Mouse (Mus musculus) intestine, postnatal 0 days (tissue): ENCODE results near the gene Ifrd2. TPM values are rescaled to one million over a fixed set of nuclear protein-coding genes. Genes with fewer than 3 reads are reported as not detected.

Source experiments
- ATAC-seq: fragments of 200-750 bp; cut with Nextera tagmentation; 2 replicates; pipeline ENCODE4 v1.8.0; 2017; ENCODE audit warnings: mild to moderate bottlenecking, moderate TSS enrichment, moderate library complexity
- H3K27ac ChIP-seq: fragments of 300-500 bp; sonication (generic); 2 replicates; pipeline ENCODE4 v1.5.1; 2014; ENCODE audit warnings: mild to moderate bottlenecking, low read depth, low read length, moderate library complexity
- H3K27me3 ChIP-seq: fragments of 300-500 bp; sonication (generic); replicated peaks from 2 replicates; pipeline ENCODE4 v1.6.1; 2014; ENCODE audit warnings: low read length, mixed read lengths; ENCODE audit not compliant: control insufficient read depth, insufficient read depth
- H3K36me3 ChIP-seq: fragments of 300-500 bp; sonication (generic); 2 replicates; pipeline ENCODE4 v1.6.1; 2014; ENCODE audit warnings: mild to moderate bottlenecking, moderate library complexity; ENCODE audit not compliant: control insufficient read depth, insufficient read depth
- H3K4me1 ChIP-seq: fragments of 300-500 bp; sonication (generic); replicated peaks from 2 replicates; pipeline ENCODE4 v1.6.1; 2014; ENCODE audit warnings: antibody characterized with exemption, low read length, mixed read lengths; ENCODE audit not compliant: control insufficient read depth, insufficient read depth
- H3K4me2 ChIP-seq: fragments of 300-500 bp; sonication (generic); replicated peaks from 2 replicates; pipeline ENCODE4 v1.6.1; 2014; ENCODE audit warnings: low read depth, mild to moderate bottlenecking, moderate library complexity
- H3K4me3 ChIP-seq: fragments of 300-500 bp; sonication (generic); 2 replicates; pipeline ENCODE4 v1.5.1; 2014; ENCODE audit warnings: low read depth, low read length
- H3K9ac ChIP-seq: fragments of 300-500 bp; sonication (generic); 2 replicates; pipeline ENCODE4 v1.6.1; 2014; ENCODE audit warnings: mild to moderate bottlenecking, low read depth, low read length
- H3K9me3 ChIP-seq: fragments of 300-500 bp; sonication (generic); 2 replicates; pipeline ENCODE4 v1.6.1; 2016; ENCODE audit warnings: mixed run types; ENCODE audit not compliant: control insufficient read depth
- CTCF ChIP-seq: sonication (generic); IDR thresholded peaks from 2 replicates; pipeline ENCODE4 v1.5.1; 2016; ENCODE audit warnings: low read depth, mild to moderate bottlenecking, control low read depth, antibody characterized with exemption, moderate library complexity
- WGBS: fragments of 180-500 bp; shearing (Covaris S2); extraction: QIAGEN DNeasy Blood & Tissue Kit; methylation state at CpG from one replicate; pipeline ENCODE4 v1.1.7; 2014; 5-methylcytosine and 5-hydroxymethylcytosine counted together
- polyA plus RNA-seq: library from polyadenylated mRNA; unstranded; fragments of >200 nt; fragmentation: Nextera tagmentation; extraction: Ambion mirVana; gene quantifications from 2 replicates; pipeline ENCODE4 v1.2.1, GENCODE M21; 2015

The Ifrd2 gene
- polyA plus RNA-seq, 1 experiment from 2014 or later = 36.9 TPM

GRCm38 (mm10) chr9:107541474-107542351 is 45.7 kb upstream of the Ifrd2 start, which contains the start of the genes Cyb561d2 and Nprl2:
Gene Cyb561d2, minus strand, starts transcription at chr9:107542193.
Gene Nprl2, plus strand, starts transcription at chr9:107542226.
- no peak; the same call in 1 of the 2 replicates for TF ChIP-seq CTCF
- no peaks in the 10 kb centered on the region for H3K27me3 ChIP-seq
- peak within 1 kb of the TSS; percentile 57 for H3K9ac ChIP-seq
- peaks cover 1% of the 10 kb centered on the region for H3K4me1 ChIP-seq
- H3K4me3 ChIP-seq = peak within 1 kb of the TSS; percentile 69
- H3K4me2 ChIP-seq = peak within 1 kb of the TSS; percentile 85
- ATAC-seq = peak; percentile 85
- H3K36me3 ChIP-seq = peaks cover 38% of the 10 kb centered on the region
- H3K9me3 ChIP-seq = no peaks in the 10 kb centered on the region
- H3K27ac ChIP-seq = no peak within 1 kb of the TSS; the same call in 1 of the 2 replicates
- under 1% methylated on average over 46 of the region's 46 CpGs for WGBS

- peak overlapping the region; percentile 69 for H3K4me3 ChIP-seq
- no peak overlapping the region for H3K27ac ChIP-seq
- no peak for ATAC-seq
- H3K4me2 ChIP-seq = peak overlapping the region; percentile 85
- under 1% methylated on average over 11 of the region's 11 CpGs for WGBS
- H3K36me3 ChIP-seq = peaks cover 38% of the 10 kb centered on the region
- no peaks in the 10 kb centered on the region for H3K27me3 ChIP-seq
- peak overlapping the region; percentile 57 for H3K9ac ChIP-seq
- H3K4me1 ChIP-seq = no peaks in the 10 kb centered on the region; the same call in none of the 2 replicates
- no peaks in the 10 kb centered on the region for H3K9me3 ChIP-seq
- TF ChIP-seq CTCF = no peak
Observed at GRCm38 (mm10) chr9:107542352-107542686, 45.1 kb upstream of the Ifrd2 start.

GRCm38 (mm10) chr9:107542721-107543120 is 44.7 kb upstream of the Ifrd2 start:
- Histone ChIP-seq H3K4me2 (peak overlapping the region; percentile 85), H3K27ac (no peak overlapping the region), H3K9ac (no peak overlapping the region; the same call in 1 of the 2 replicates), H3K4me3 (peak overlapping the region; percentile 69), H3K36me3 (peaks cover 35% of the 10 kb centered on the region), H3K4me1 (no peaks in the 10 kb centered on the region; the same call in none of the 2 replicates), H3K9me3 (no peaks in the 10 kb centered on the region), H3K27me3 (no peaks in the 10 kb centered on the region)
- 38% methylated on average over 8 of the region's 8 CpGs for WGBS
- ATAC-seq = no peak
- no peak for TF ChIP-seq CTCF

GRCm38 (mm10) chr9:107543299-107543698 is 44.1 kb upstream of the Ifrd2 start:
- WGBS = 90% methylated on average over 11 of the region's 11 CpGs
- Histone ChIP-seq H3K4me3 (no peak overlapping the region), H3K27me3 (no peaks in the 10 kb centered on the region), H3K27ac (no peak overlapping the region), H3K36me3 (peaks cover 29% of the 10 kb centered on the region), H3K4me1 (no peaks in the 10 kb centered on the region; the same call in none of the 2 replicates), H3K4me2 (no peak overlapping the region), H3K9me3 (no peaks in the 10 kb centered on the region), H3K9ac (no peak overlapping the region)
- ATAC-seq = no peak
- TF ChIP-seq CTCF = no peak

GRCm38 (mm10) chr9:107544196-107544700 is 43.2 kb upstream of the Ifrd2 start:
- Histone ChIP-seq H3K4me3 (no peak overlapping the region), H3K9ac (no peak overlapping the region), H3K27ac (no peak overlapping the region), H3K9me3 (no peaks in the 10 kb centered on the region), H3K4me2 (no peak overlapping the region), H3K36me3 (peaks cover 22% of the 10 kb centered on the region), H3K4me1 (no peaks in the 10 kb centered on the region; the same call in none of the 2 replicates), H3K27me3 (no peaks in the 10 kb centered on the region)
- WGBS = 96% methylated on average over 17 of the region's 17 CpGs
- no peak for TF ChIP-seq CTCF
- no peak for ATAC-seq

- H3K27me3 ChIP-seq = no peaks in the 10 kb centered on the region
- H3K36me3 ChIP-seq = peaks cover 17% of the 10 kb centered on the region
- no peak overlapping the region for H3K4me2 ChIP-seq
- no peak overlapping the region for H3K27ac ChIP-seq
- no peaks in the 10 kb centered on the region for H3K9me3 ChIP-seq
- ATAC-seq = no peak
- H3K4me3 ChIP-seq = no peak overlapping the region
- 89% methylated on average over 12 of the region's 12 CpGs for WGBS
- no peak for TF ChIP-seq CTCF
- no peaks in the 10 kb centered on the region; the same call in none of the 2 replicates for H3K4me1 ChIP-seq
- no peak overlapping the region for H3K9ac ChIP-seq
Observed at GRCm38 (mm10) chr9:107544729-107545128, 42.7 kb upstream of the Ifrd2 start.
